Mouse (Mus musculus): Measurements from ENCODE around the gene Ndnf.

GRCm38 (mm10) chr6:65760073-65760472 lies 88.7 kb downstream of the Ndnf start:
- TF ChIP-seq GATA1 (IDR thresholded peaks at IDR 0.05; ENCODE audit: low read length) = no peak
- TF ChIP-seq TAL1 (IDR thresholded peaks at IDR 0.05; ENCODE audit: low read length) = no peak

Measured in erythroblast, embryonic 14.5 days (primary cell).